Mouse (Mus musculus) C2C12 (cell line): ENCODE results near the gene Lce1l.

Experiments used
- CEBPB ChIP-seq: IDR thresholded peaks from one replicate; pipeline ENCODE4 v1.6.1; 2011; ENCODE audit warnings: low read depth, mild to moderate bottlenecking, control low read depth, moderate library complexity
- CTCF ChIP-seq: IDR thresholded peaks from one replicate; pipeline ENCODE4 v1.5.1; 2011; ENCODE audit not compliant: control insufficient read depth, insufficient read depth, insufficient read length
- FOSL1 ChIP-seq: IDR thresholded peaks from one replicate; pipeline ENCODE4 v1.8.0; 2011; ENCODE audit warnings: mild to moderate bottlenecking, low read length; ENCODE audit not compliant: poor library complexity, insufficient read depth, severe bottlenecking
- MAX ChIP-seq: IDR thresholded peaks from one replicate; pipeline ENCODE4 v1.6.1; 2011; ENCODE audit warnings: mild to moderate bottlenecking, control low read depth
- MYOG ChIP-seq: IDR thresholded peaks from one replicate; pipeline ENCODE4 v1.6.1; 2011; ENCODE audit not compliant: control insufficient read depth, insufficient read length; ENCODE audit errors: extremely low read depth
- USF1 ChIP-seq: IDR thresholded peaks from one replicate; pipeline ENCODE4 v1.6.1; 2011; ENCODE audit warnings: low read depth, mild to moderate bottlenecking, control low read depth, moderate library complexity

DNA sequence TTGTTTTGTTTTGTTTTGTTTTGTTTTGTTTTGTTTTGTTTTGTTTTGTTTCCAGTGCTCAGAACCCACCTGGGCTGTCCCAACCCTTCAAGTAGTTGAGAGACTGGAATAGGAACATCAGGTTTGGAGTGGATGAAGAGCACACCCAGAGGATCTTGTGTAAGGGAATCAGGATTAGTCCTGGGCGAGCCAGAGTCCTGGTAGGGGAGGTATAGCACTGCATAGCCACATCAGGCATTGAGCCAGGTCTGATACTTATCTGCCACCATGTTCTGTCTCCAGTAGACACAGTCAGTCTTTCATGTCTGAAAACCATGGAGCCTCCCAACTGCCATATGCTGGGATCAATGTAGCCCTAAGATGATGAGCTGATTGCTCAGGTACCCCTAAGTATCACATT lies 43.4 kb upstream of the Lce1l start:
- TF ChIP-seq CEBPB (no peak), MYOG (no peak), CTCF (no peak), MAX (no peak), FOSL1 (no peak), USF1 (no peak)
